Mouse (Mus musculus): ENCODE data around the gene Aldh3b3.

Aldh3b3 gene

GRCm38 (mm10) chr19:3958470-3958869 lies at the start of gene Aldh3b3:
Aldh3b3 (plus strand) TSS chr19:3958645.
- DNase-seq (ENCODE audit: extremely low read depth, low read depth) = no peak

DNA sequence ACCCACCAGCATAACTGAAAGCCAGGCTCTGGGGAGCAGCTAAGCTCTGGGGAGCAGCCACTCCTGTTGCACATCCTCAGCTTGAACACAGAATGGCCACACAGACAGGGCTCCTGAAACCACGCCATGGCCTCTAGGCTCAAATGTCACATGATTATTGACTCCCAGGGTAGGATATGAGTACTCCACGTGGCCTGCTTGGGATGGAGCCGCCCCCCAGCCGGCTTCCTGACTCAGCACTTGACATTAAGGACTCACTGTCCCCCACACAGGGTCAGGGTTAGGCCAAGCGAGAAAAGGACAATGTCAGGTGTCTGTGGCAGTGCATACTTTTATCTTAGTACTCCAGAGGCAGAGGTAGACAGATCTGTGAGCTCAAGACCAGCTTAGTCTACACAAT lies 48.2 kb upstream of the Aldh3b3 start:
- DNase-seq (ENCODE audit: extremely low read depth, low read depth) = no peak

DNA sequence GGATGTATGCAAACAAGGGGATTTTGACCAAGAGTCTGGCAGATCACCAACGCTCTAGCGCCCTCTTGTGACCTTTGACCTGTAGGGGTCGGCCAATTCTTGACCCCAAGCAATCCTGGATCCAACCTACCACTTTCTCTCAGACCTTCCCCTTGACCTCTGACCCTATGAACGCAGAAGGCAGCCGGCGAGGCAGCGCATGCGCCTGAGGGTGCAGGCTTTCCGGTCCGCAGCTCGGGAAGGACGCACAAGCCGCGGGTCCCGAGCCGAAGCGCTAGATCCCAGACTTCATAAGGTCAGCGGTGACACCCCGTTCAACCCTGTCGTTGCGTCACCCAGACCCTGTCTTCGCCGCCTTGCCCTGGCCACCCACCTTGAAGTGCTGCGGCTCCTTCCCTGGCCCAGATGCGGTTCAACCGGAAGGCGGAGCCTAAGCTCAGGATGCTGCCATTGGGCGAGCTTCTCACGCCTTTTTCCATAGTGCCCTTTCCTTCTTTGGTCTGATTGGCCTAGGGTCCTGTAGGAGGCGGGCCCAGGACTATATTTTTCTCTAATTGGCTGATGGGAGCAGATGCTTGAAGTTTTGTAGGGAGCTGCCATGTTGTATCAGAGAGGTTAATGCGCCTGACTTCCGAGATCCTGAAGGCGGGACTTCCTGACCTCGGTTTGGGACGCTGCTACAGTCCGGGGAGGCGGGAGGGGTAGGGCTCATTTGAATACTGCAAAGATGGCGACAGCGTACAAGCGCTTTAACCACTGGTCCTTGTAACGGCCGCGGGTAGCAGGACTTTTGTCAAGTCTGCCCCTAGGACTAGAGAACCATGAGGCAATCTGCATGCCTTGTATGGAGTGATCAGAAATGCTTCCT lies 45.9 kb upstream of the Aldh3b3 start, which contains the start of gene Ndufs8:
TSS of gene Ndufs8 (minus strand) at position 438 of the 868 bp plus-strand sequence.
- DNase-seq (ENCODE audit: extremely low read depth, low read depth) = peak; percentile 99

GRCm38 (mm10) chr19:3913692-3914091 lies 44.8 kb upstream of the Aldh3b3 start:
- no peak for DNase-seq (ENCODE audit: extremely low read depth, low read depth)

GRCm38 (mm10) chr19:3914535-3914934 lies 43.9 kb upstream of the Aldh3b3 start:
- no peak for DNase-seq (ENCODE audit: extremely low read depth, low read depth)

DNA sequence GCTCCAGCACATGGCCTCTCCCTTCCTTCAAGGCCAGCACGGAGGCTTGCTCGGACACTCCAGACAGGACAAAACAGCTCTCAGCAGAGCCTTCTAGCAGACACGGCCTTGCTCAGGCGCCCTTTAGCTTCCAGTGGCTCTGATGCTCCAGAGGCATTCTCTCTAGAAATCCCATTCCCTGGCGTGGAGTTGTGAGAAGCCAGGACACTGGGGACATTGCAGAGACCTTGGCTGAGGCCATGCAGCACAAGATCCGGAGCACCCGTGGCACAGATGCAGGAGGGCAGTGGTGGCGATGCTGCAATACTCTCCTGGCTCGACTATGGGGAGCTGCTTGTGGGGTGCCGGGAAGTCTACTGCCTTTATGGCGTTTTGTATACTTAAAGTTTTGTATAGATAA lies 41.7 kb upstream of the Aldh3b3 start:
- no peak for DNase-seq (ENCODE audit: extremely low read depth, low read depth)

GRCm38 (mm10) chr19:3919928-3920327 lies 38.5 kb upstream of the Aldh3b3 start:
- DNase-seq (ENCODE audit: extremely low read depth, low read depth) = no peak

DNA sequence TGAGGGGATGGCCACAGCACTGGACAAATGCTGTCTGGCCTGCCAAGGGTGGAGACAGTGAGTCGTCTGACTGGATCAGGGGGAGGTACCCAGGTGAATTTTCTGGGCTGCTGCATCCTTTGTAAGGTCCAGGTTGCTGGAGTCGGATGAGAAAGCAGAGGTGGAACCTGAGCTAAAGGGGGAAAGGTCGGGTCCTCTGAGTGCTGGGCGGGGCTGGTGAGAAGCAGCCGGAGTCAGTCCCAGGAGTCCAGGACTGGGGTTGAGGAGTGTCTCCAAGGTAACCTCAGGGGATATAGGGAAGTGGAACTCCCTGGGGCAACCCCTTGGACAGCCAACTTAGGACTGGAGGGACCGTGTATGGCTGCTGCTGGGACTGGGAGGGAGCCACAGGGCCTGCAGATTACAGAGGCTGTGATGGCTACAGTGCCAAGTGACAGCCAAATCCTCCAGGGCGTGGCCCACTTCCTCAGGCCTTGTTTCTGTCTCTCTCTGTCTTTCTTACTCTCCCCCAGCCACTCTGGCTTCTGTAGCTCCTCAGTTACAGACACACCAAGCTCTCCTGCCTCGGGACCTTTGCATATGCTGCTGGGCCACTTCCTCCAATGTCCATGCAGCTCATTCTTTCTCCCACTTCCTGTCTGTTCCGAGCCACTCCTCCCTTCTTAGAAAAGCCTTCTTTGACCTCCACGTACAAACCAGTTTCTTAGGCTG lies 35.6 kb upstream of the Aldh3b3 start:
- DNase-seq (ENCODE audit: extremely low read depth, low read depth) = no peak

DNA sequence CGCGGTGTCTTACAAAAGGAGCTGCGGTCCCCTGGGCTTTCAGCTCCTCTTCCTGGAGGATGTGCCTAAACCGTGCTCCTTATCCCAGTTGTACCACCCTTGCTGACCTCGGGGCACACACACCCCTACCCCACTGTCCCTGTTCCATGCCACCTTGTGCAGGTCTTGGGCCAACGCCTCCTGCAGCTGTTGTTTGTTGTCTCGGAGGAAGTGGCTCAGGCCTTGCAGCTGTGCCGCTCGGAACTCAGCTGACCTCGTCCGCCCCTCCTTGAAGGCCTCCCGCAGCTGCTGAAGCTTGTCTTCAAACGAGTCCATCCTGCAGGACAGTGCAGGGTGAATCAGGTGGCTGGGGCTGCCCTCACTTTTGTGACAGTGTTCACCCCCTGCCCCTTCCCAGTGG lies 34.9 kb upstream of the Aldh3b3 start:
- DNase-seq (ENCODE audit: extremely low read depth, low read depth) = no peak

GRCm38 (mm10) chr19:3924190-3924589 lies 34.3 kb upstream of the Aldh3b3 start:
- DNase-seq (ENCODE audit: extremely low read depth, low read depth) = no peak

DNA sequence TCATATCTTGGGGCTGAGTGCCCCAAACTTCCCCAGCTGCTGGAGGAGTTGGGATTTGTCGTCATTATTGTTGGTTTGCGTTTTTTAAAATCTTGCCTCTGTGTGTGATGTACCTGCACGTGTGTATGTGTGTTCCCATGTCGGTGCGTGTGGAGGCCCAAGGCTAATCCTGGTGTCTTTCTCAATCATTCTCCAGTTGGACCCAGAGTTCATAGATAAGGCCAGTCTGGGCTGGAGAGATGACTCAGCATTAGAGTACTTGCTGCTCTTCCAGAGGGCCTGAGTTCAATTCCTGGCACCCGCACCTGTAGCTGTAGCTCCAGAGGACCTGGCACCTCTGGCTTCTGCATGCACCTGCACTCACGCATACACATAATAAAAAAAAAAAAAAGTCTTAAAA lies 33.6 kb upstream of the Aldh3b3 start:
- DNase-seq (ENCODE audit: extremely low read depth, low read depth) = no peak

DNA sequence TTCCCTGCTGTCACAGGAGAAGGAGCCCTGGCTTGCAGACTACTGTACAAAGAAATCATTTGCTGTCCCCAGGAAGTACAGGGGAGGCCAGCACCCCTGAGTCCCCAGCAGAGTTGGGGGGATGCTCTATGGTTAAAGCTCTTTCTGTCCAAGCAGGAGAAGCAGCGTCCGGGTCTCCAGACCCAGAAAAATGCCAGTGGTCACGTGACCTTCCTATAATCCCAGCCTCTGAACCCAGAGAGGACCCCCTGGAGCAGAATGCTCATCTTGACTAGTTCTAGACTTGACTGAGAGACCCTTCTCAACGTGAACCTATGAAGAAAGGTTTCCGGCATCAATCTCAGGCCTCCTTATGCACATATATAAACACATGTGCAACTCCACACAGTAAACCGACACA lies 32.6 kb upstream of the Aldh3b3 start:
- DNase-seq (ENCODE audit: extremely low read depth, low read depth) = no peak

- DNase-seq (ENCODE audit: extremely low read depth, low read depth) = no peak
Measured at GRCm38 (mm10) chr19:3926279-3926678, 32.2 kb upstream of the Aldh3b3 start.

DNA sequence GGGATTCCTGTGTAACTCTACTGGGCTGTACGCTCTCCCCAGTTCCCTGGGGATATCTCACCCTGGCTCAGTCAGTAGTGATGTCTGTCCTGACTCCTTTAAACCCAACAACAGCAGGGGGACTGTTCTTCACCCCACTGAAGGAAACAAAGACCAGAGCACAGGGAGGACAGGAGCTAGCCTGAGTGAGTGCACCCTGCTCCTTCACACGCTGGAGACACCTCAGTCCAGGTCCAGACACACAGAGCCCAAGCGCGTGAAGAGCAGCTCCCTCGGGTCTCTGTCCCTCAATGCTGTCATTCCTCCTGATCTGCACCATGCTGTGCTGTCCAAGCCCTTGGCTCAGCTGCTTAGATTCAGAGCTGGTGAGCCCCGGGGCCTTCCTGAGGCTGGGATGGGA lies 31.8 kb upstream of the Aldh3b3 start:
- no peak for DNase-seq (ENCODE audit: extremely low read depth, low read depth)

DNA sequence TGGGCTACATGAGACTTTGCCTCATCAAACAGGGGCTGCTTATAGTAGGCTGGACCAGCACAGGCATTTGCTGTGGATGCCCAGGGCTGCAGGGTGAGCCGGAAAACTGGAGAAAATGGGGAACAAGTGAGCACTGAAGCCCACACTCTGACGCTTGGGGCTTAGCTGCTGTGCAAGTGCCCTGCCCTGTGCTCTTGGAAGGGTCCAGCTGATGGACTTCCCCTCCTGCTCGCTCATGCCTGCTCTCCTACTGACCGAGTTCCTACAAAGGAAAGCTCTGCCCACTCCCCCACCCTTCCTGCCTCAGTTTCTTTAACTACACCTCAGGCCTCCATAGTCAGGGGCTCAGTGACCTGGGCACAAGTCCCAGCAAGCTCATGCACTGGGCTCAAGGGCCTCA lies 30.5 kb upstream of the Aldh3b3 start:
- no peak for DNase-seq (ENCODE audit: extremely low read depth, low read depth)

DNA sequence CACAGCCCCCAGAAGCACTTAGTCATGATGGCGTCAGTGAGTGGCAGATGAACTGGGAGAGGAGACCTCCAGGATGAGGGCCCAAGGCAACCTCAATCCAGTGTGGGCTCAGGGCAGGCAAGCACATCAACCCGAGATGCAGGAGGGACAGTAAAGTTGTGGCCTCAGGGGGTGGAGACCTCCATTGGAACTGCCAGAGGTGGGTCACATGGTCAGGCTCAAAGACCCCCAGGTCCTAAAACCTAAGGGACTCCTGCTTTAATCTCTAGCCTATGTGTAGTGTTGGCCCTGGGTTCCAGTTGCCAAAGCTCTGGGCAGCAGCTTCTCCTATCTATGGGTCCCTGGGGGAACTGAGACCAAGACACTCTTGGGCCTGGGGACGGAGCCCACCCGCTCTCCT lies 29.7 kb upstream of the Aldh3b3 start:
- no peak for DNase-seq (ENCODE audit: extremely low read depth, low read depth)

- DNase-seq (ENCODE audit: extremely low read depth, low read depth) = no peak
Measured at GRCm38 (mm10) chr19:3929211-3929941, 29.1 kb upstream of the Aldh3b3 start, which contains the start of gene Aldh3b1. Aldh3b1 (minus strand) TSS chr19:3929808.

- no peak for DNase-seq (ENCODE audit: extremely low read depth, low read depth)
Measured at GRCm38 (mm10) chr19:3930262-3931057, 28.0 kb upstream of the Aldh3b3 start.

DNA sequence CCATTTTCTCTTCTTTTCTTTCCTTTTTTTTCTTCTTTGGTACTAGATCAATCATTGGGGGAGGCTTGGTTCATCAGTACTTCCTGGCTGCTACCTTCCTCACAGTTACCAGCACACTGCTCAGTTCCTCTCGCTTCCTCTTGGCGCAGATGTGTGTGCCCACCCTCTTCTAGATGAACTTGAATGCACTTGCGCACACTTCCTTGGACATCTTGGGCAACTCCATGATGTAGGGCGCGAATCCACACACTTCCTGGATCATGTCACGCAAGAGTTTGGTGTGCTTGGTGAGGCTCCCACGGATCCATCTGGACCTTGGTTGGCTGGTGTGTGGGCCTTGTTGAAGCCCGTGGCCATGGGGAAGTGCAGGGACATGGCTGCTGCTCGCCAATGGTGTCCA lies 26.7 kb upstream of the Aldh3b3 start:
- DNase-seq (ENCODE audit: extremely low read depth, low read depth) = no peak

GRCm38 (mm10) chr19:3935032-3935895 lies 23.2 kb upstream of the Aldh3b3 start, which contains the start of gene Unc93b1:
Unc93b1 (plus strand) TSS chr19:3935186.
- peak; percentile 74 for DNase-seq (ENCODE audit: extremely low read depth, low read depth)

All from MEL-GATA-1-ER (cell line).